Mouse (Mus musculus): ENCODE data around the gene Rptor. TPM values are rescaled to one million over a fixed set of nuclear protein-coding genes. Genes with fewer than 3 reads are reported as not detected.

The Rptor gene
- total and polyA plus RNA-seq, 2 experiments: 11.2 to 18.4 TPM

GRCm38 (mm10) chr11:119919432-119919831 lies 316.7 kb downstream of the Rptor start:
- 96% methylated on average over 4 of the region's 4 CpGs for WGBS
- Histone ChIP-seq H3K79me2 (ENCODE audit: control insufficient read depth, insufficient read depth, low read length) (no peaks in the 10 kb centered on the region), H3K4me3 (ENCODE audit: insufficient read depth, low read depth, low read length) (no peak overlapping the region), H3K27me3 (ENCODE audit: control insufficient read depth, insufficient read depth, low read length) (no peaks in the 10 kb centered on the region), H3K36me3 (ENCODE audit: control insufficient read depth, insufficient read depth, low read length) (no peaks in the 10 kb centered on the region), H3K4me1 (ENCODE audit: control insufficient read depth, insufficient read depth, low read length) (peaks cover 16% of the 10 kb centered on the region; the same call in 1 of the 2 replicates), H3K27ac (replicated peaks; ENCODE audit: insufficient read depth, low read depth, low read length) (no peak overlapping the region), H3K9ac (ENCODE audit: low read depth, low read length) (no peak overlapping the region)
- no peak for TF ChIP-seq CTCF (IDR thresholded peaks at IDR 0.05; ENCODE audit: low read depth, low read length)
- no peak for TF ChIP-seq POLR2A (IDR thresholded peaks at IDR 0.05; ENCODE audit: extremely low read depth, insufficient read depth, low read length)
- DNase-seq (ENCODE audit: extremely low read depth, low read depth, low spot score): no peak

GRCm38 (mm10) chr11:119919897-119920296 lies 317.2 kb downstream of the Rptor start:
- H3K27me3 ChIP-seq (ENCODE audit: control insufficient read depth, insufficient read depth, low read length): no peaks in the 10 kb centered on the region
- WGBS: 64% methylated on average over 8 of the region's 8 CpGs
- TF ChIP-seq POLR2A (IDR thresholded peaks at IDR 0.05; ENCODE audit: extremely low read depth, insufficient read depth, low read length) (no peak), CTCF (IDR thresholded peaks at IDR 0.05; ENCODE audit: low read depth, low read length) (peak; percentile 93)
- peak; percentile 31 for DNase-seq (ENCODE audit: extremely low read depth, low read depth, low spot score)
- no peak overlapping the region for H3K27ac ChIP-seq (replicated peaks; ENCODE audit: insufficient read depth, low read depth, low read length)
- peaks cover 12% of the 10 kb centered on the region; the same call in 1 of the 2 replicates for H3K4me1 ChIP-seq (ENCODE audit: control insufficient read depth, insufficient read depth, low read length)
- H3K9ac ChIP-seq (ENCODE audit: low read depth, low read length): no peak overlapping the region
- no peaks in the 10 kb centered on the region for H3K79me2 ChIP-seq (ENCODE audit: control insufficient read depth, insufficient read depth, low read length)
- no peaks in the 10 kb centered on the region for H3K36me3 ChIP-seq (ENCODE audit: control insufficient read depth, insufficient read depth, low read length)
- no peak overlapping the region for H3K4me3 ChIP-seq (ENCODE audit: insufficient read depth, low read depth, low read length)

GRCm38 (mm10) chr11:119920668-119921067 lies 318.0 kb downstream of the Rptor start:
- Histone ChIP-seq H3K36me3 (ENCODE audit: control insufficient read depth, insufficient read depth, low read length) (no peaks in the 10 kb centered on the region), H3K4me1 (ENCODE audit: control insufficient read depth, insufficient read depth, low read length) (peaks cover 8% of the 10 kb centered on the region; the same call in 1 of the 2 replicates), H3K27ac (replicated peaks; ENCODE audit: insufficient read depth, low read depth, low read length) (no peak overlapping the region), H3K79me2 (ENCODE audit: control insufficient read depth, insufficient read depth, low read length) (no peaks in the 10 kb centered on the region), H3K4me3 (ENCODE audit: insufficient read depth, low read depth, low read length) (no peak overlapping the region), H3K9ac (ENCODE audit: low read depth, low read length) (no peak overlapping the region), H3K27me3 (ENCODE audit: control insufficient read depth, insufficient read depth, low read length) (no peaks in the 10 kb centered on the region)
- WGBS: 85% methylated on average over 5 of the region's 5 CpGs
- TF ChIP-seq POLR2A (IDR thresholded peaks at IDR 0.05; ENCODE audit: extremely low read depth, insufficient read depth, low read length): no peak
- TF ChIP-seq CTCF (IDR thresholded peaks at IDR 0.05; ENCODE audit: low read depth, low read length): no peak
- DNase-seq (ENCODE audit: extremely low read depth, low read depth, low spot score): no peak

GRCm38 (mm10) chr11:119925176-119925575 lies 322.5 kb downstream of the Rptor start:
- TF ChIP-seq CTCF (IDR thresholded peaks at IDR 0.05; ENCODE audit: low read depth, low read length): no peak
- TF ChIP-seq POLR2A (IDR thresholded peaks at IDR 0.05; ENCODE audit: extremely low read depth, insufficient read depth, low read length): no peak
- Histone ChIP-seq H3K9ac (ENCODE audit: low read depth, low read length) (no peak overlapping the region), H3K4me1 (ENCODE audit: control insufficient read depth, insufficient read depth, low read length) (no peaks in the 10 kb centered on the region), H3K27me3 (ENCODE audit: control insufficient read depth, insufficient read depth, low read length) (no peaks in the 10 kb centered on the region), H3K4me3 (ENCODE audit: insufficient read depth, low read depth, low read length) (no peak overlapping the region), H3K79me2 (ENCODE audit: control insufficient read depth, insufficient read depth, low read length) (no peaks in the 10 kb centered on the region), H3K27ac (replicated peaks; ENCODE audit: insufficient read depth, low read depth, low read length) (no peak overlapping the region), H3K36me3 (ENCODE audit: control insufficient read depth, insufficient read depth, low read length) (no peaks in the 10 kb centered on the region)
- DNase-seq (ENCODE audit: extremely low read depth, low read depth, low spot score): peak; percentile 48
- WGBS: 91% methylated on average over 5 of the region's 5 CpGs

GRCm38 (mm10) chr11:119926762-119927161 lies 324.1 kb downstream of the Rptor start:
- H3K4me3 ChIP-seq (ENCODE audit: insufficient read depth, low read depth, low read length): no peak overlapping the region
- H3K9ac ChIP-seq (ENCODE audit: low read depth, low read length): no peak overlapping the region
- no peaks in the 10 kb centered on the region for H3K27me3 ChIP-seq (ENCODE audit: control insufficient read depth, insufficient read depth, low read length)
- WGBS: 86% methylated on average over 5 of the region's 5 CpGs
- H3K36me3 ChIP-seq (ENCODE audit: control insufficient read depth, insufficient read depth, low read length): no peaks in the 10 kb centered on the region
- no peaks in the 10 kb centered on the region for H3K79me2 ChIP-seq (ENCODE audit: control insufficient read depth, insufficient read depth, low read length)
- no peak for TF ChIP-seq CTCF (IDR thresholded peaks at IDR 0.05; ENCODE audit: low read depth, low read length)
- TF ChIP-seq POLR2A (IDR thresholded peaks at IDR 0.05; ENCODE audit: extremely low read depth, insufficient read depth, low read length): no peak
- no peak for DNase-seq (ENCODE audit: extremely low read depth, low read depth, low spot score)
- H3K27ac ChIP-seq (replicated peaks; ENCODE audit: insufficient read depth, low read depth, low read length): no peak overlapping the region
- no peaks in the 10 kb centered on the region for H3K4me1 ChIP-seq (ENCODE audit: control insufficient read depth, insufficient read depth, low read length)

GRCm38 (mm10) chr11:119928023-119928681 lies 325.4 kb downstream of the Rptor start:
- H3K79me2 ChIP-seq (ENCODE audit: control insufficient read depth, insufficient read depth, low read length): no peaks in the 10 kb centered on the region
- DNase-seq (ENCODE audit: extremely low read depth, low read depth, low spot score): peak; percentile 19
- TF ChIP-seq POLR2A (IDR thresholded peaks at IDR 0.05; ENCODE audit: extremely low read depth, insufficient read depth, low read length): no peak
- no peak for TF ChIP-seq CTCF (IDR thresholded peaks at IDR 0.05; ENCODE audit: low read depth, low read length)
- H3K9ac ChIP-seq (ENCODE audit: low read depth, low read length): peak overlapping the region; percentile 29; the same call in 1 of the 2 replicates
- no peak overlapping the region for H3K27ac ChIP-seq (replicated peaks; ENCODE audit: insufficient read depth, low read depth, low read length)
- H3K36me3 ChIP-seq (ENCODE audit: control insufficient read depth, insufficient read depth, low read length): no peaks in the 10 kb centered on the region
- 0 out of 2 replicates have a peak overlapping the region, but pooled peaks have one; percentile 6 for H3K4me3 ChIP-seq (ENCODE audit: insufficient read depth, low read depth, low read length)
- 35% methylated on average over 16 of the region's 16 CpGs for WGBS
- no peaks in the 10 kb centered on the region for H3K4me1 ChIP-seq (ENCODE audit: control insufficient read depth, insufficient read depth, low read length)
- H3K27me3 ChIP-seq (ENCODE audit: control insufficient read depth, insufficient read depth, low read length): no peaks in the 10 kb centered on the region

Data from liver, adult 2 months (tissue).